Mouse (Mus musculus): ENCODE data around the gene Mettl26.

Gene Mettl26

DNA sequence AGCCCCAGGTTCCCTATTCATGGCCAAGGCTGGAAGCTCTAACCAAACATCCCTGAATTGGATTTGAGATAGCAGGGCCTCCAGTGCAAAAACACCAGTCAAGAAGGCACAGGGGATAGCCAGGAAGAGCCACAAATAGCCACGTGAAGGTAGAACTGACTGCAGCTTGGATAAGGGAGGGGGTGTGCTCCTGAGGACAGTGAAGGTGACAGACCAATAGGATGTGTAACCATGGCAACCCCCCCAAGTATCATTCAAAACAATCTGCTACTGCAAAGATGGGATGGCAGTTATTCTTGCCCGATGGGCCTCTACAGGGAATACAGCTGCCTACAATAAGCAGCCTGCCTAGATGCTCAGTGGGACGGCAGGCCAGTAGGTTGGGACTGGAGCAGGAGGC is 37.3 kb upstream of the Mettl26 start:
- no peak for DNase-seq (ENCODE audit: low spot score in 2 of 2)

DNA sequence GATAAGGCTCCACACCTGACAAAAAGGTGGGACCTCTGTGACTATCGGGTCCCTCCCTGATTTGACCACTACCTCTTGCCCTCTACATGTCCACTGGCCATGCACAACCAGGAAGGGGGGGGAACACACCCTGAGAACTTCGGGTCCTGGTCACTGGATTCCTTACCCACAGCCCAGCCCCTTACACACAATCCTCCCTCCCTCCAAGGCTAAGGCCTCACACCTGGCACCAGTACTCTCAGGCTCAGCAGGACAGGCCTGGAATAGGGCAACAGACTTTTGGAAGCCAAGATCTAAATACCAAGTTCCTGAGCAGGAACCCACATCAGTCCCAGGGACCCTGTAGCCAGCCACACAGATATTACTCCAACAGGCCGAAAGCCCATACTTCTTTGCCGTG is 36.0 kb upstream of the Mettl26 start:
- no peak for DNase-seq (ENCODE audit: low spot score in 2 of 2)

DNA sequence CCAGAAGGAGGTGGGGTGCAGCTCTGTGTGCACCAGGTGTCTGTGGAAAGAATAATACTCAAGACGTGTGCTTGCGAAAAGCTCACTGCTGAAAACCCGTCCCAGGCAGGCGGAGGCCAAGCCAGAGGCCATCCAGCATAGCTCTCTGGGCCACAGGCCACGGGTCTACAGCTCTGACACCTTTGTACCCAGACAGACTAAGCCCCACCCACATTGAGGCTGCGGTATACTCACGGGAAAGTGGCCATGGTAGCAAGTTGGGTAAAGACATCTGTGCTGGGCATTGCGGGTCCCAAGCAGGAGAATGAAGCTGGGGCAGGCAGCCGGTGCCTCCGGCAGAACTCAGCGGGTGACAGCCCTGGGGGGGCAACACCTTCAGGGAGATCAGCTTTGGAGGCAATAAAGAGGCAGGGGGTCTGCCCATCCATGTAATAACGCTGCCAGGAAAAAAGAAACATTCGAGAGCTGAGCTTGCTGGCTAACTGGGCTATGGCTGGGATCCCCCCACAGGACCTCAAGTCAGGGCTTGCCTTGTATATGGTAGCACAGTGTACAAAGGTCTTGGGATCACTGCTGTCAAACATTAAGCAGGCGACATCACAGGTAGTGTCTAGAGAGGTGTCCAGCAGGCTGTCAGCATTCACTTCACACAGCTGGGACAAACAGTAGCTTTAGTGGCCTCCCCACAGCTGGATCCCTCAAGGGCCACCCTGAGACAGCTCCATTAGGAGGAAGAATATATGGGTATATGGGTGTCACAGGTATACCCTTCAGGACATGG is 35.2 kb upstream of the Mettl26 start:
- no peak for DNase-seq (ENCODE audit: low spot score in 2 of 2)

DNA sequence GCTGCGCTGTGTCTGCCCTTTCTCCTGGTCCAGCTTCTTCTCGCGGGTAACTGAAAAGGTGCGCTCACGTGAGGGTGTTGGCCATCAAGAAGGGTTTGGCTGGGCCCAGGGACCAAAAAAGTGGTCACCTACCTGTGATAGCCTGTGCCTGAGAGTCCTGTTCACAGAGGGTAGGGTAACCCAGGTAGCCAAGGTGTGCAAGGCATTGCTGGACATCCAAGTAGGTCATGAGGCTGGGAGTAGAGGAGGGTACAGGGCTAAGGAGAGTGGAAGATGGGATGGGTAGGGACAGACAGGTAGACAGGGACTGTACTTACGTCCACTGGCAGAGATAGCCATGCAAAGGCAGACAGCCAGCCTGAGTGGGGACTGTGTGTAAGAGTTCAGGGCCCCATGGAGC is 34.4 kb upstream of the Mettl26 start:
- no peak for DNase-seq (ENCODE audit: low spot score in 2 of 2)

DNA sequence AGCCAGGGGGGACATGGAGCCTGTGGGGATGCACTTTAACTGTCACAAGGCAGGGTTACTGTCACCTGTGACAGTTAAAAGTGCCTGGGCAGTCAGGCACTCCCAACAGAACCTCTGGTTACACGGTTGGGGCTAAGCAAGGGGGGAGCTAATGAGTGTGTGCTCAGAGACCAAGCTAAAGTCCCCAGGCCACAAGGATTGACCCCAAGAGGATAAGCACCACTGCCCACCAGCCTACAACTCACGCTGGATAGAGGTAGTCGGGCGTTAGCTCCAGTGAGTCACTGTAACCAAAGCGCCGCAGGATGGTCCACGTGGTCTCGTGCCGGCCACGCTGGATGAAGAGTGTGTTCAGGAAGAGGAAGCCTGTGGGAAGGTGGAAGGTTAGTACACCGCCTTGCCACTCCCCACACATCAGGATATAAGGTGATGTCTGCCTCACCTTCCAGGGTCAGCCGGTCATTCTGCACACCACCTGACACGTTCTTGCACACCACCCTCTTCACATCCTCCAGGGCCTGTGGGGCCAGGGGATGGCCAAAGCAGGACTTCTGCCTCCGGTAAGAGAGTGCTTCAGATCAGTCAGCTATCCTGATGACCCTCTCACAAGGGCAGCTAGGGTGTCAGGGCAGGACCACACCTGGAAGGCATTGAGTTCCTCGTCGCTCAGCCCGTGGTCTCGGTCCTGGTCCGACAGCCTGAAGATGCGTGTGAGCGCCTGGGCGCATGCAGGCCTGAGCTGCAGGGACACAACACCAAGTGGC is 33.6 kb upstream of the Mettl26 start, which contains the start of gene Gm20683:
Gene Gm20683 (minus strand): TSS at position 647 of the 764 bp plus-strand sequence.
- no peak for DNase-seq (ENCODE audit: low spot score in 2 of 2)

DNA sequence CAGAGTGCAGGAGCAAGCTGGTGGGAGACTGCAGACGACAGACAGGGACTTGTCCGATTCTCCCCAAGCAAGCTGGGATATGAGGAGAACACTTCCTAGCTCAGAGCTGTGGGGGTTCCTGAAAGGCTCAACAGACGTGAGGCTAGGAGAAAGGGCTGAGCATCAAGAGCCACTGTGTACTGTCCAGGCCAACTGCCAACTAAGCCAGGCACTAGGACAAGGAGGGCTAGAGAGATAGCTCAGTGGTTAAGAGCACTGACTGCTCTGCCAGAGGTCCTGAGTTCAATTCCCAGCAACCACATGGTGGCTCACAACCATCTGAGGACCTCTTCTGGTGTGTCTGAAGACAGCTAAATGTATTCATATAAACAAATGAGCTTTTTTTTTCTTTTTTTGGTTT is 32.4 kb upstream of the Mettl26 start:
- DNase-seq (ENCODE audit: low spot score in 2 of 2), result no peak

DNA sequence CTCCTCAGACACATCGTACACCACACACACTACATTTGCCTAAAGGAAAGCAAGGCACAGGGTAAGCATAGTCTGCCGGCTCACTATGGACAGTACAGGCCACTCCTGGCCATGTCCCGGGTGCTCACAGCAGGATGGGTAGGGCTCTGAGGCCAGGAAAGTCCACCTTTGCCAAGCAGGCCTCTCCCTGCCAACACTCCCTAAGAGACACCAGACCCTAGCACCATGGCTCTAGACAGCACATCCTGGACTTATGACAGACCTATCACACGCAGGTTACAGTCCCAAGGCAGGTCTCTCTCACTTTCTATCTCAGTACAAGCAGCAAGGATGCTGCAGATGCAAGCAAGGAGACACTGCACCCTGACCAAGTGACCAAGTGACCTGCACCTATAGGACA is 31.8 kb upstream of the Mettl26 start:
- DNase-seq (ENCODE audit: low spot score in 2 of 2), result no peak

DNA sequence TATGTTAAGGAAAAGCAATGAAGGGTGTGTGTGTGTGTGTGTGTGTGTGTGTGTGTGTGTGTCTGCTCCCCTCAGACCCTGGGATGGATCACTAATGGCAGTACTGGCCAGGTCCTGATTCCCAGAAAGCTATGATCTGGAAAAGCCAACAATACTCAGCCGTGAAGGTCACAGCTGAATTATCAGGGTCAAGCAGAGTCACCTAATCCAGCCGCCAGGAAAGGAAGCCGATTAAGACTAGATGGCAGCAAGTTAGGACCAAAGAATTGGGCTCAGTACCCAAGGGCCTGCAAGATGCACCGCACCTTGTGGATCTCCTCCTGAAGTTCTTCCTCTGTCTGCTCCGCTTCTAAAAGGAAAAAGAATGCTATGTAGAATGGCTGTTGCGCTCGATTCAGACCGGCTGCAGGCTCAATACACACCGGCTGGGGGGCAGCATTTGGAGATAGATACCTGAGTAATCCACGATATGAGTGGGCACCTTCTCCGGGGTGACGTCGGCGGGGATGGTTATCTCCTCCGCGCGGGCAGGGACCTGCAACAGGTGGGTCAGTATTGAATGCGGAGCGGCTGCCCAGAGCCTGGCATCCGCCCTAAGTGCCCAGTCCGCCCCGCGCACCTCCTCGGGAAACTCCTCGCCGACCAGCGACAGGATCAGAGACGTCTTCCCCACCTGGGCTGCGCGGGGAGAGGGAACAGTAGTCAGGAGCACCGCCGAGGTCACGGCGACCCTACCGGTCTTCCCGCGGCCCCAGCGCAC is 31.1 kb upstream of the Mettl26 start:
- peak in 1 of 2 experiments; percentile 35 for DNase-seq (ENCODE audit: low spot score in 2 of 2)

DNA sequence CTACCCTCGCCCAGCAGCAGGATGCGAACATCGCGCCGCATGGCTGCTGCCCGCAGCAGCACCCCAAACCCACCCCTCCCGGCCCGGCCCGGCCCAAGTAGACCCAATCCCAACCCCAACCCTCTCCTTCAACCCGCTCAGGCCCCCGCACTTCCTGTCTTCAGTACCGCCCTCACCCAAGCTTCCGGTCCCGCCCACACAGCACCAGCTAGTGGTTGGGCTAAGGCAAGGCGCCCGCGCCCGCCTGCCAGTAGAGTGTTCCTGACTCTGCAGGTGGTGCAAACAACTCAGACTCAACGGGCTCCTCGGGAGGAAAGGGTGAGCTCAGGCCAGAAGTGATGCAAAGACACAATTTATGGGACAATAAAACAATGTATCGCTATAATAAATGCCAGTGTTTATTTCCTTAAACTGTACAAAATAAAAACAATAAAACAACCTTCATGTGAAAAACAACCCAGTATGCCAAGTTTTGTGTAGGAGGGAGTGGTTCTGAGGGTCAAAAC is 30.4 kb upstream of the Mettl26 start, which contains the start of gene Rhot2:
Gene Rhot2 (minus strand): TSS at position 456 of the 506 bp plus-strand sequence.
- DNase-seq (ENCODE audit: low spot score in 2 of 2), result peak; percentile 97

DNA sequence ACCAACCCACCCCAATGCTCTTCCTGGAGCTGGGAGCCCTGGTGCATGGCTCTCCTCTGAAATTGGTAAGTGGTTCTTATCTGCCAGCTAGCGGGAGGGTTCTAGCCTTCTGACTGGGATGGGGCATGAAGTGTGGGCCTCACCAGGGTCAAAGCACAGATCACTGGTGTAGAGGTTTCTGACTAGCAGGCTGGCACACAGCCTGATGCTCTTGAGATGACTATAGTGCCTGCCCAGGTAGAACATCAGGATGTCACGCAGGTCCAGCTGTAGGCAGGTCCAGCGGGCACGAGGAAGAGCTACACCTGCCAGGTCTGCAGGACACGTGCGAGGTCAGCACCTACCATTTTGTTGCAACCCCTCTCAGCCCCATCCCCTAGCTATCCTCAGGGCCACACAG is 14.6 kb upstream of the Mettl26 start:
- no peak for DNase-seq (ENCODE audit: low spot score in 2 of 2)

DNA sequence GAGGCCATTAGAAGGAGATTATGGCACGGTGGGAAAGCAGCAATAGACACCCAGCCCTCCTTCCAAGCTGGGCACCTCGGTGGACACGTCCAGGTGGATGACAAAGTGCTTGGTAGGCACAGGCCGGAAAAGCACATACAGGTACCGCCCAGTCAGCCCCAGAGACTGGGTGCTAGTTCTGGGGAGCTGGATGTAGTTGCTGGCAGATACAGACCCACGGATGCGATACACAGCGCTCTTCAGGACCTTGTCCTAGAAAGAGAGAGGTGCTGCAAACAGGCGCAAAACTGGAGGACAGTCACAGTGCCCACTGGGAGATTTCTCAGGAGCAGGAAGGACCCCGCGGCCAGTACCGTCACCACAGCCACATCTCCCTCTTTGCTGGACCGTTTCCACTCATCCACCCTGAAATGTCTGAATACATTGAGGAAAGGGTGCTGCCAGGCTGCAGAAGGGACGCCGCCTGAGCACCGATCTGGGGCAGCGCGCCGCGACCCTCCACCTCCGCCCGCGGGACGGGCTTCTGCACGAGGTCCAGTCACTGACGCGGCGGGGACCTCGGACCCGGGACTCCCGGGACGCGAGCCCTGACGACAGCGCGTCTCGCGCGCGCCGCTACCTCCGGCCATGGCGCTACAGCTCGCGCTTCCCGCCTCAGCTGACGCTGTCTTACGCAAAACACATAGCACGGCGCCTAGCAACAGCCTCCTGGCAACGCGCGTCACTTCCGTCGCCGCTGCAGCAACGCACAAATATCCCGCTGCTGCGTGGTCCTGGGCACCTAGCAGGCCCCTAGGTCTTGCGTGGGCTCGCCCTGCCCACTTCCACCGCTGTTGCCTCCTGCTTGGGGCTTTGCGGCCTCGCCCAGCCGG is 13.8 kb upstream of the Mettl26 start, which contains the start of gene Wdr90:
Gene Wdr90 (minus strand): TSS at position 670 of the 872 bp plus-strand sequence.
- DNase-seq (ENCODE audit: low spot score in 2 of 2), result peak; percentile 91

DNA sequence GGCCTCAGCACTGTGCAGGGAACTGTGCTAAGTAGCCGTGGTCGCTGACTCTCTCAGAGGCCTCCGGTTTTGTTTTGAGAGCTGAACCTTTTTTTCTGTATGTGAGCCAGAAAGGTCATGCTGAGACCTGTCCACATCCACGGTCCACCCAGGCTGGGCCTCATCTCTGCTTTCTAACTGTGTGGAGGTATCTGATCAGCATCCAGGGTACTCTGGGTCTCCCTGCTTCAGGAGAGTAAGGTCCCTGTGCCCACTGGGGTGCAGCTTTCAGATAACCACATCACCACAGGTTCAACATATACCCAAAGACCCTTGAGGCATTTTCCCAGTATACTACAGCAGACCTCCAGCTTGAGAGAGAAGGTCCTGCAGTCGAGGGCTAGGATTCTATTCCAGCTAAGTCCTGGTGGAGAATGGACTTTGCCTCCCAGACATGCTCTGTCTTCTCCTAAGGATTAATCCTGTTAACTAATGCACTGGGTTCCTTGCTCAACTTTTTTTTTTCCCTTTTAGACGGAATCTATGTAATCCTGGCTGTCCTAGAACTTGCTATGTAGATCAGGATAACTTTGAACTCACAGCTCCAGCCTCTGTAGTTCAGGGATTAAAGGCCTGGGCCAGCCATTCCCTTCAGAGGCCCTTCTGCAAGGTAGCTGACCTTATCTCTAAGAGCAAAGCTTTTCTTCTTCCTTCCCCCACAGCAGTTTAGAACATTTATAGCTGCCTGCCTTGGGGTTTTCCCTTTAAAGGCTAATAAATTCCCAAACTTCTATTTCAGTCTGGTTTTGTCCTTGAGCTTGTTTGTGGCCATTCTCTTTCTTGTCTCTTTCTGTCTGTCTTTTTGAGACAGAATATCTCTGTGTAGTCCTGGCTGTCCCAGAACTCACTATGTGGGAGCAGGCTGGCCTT is 12.9 kb upstream of the Mettl26 start:
- DNase-seq (ENCODE audit: low spot score in 2 of 2), result no peak

DNA sequence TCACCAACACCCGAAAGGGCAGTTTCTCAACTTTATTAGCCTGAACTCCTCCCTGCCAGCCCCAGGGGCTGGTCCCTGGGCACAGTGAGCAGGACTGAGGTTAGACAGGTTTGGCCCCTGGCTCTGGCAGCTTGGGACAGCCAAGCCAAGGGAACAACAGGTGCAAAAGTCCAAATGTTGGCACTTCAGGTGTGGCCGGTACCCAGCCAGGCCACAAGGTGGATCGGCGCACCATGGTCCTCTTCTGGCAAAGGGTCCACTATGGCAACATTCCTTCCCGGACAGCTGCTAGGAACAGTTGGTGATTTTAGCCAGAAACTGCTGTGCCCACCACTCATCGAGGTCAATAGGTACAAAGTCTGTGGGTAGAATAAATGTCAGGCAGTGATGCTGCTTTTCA is 11.2 kb upstream of the Mettl26 start:
- DNase-seq (ENCODE audit: low spot score in 2 of 2), result no peak

DNA sequence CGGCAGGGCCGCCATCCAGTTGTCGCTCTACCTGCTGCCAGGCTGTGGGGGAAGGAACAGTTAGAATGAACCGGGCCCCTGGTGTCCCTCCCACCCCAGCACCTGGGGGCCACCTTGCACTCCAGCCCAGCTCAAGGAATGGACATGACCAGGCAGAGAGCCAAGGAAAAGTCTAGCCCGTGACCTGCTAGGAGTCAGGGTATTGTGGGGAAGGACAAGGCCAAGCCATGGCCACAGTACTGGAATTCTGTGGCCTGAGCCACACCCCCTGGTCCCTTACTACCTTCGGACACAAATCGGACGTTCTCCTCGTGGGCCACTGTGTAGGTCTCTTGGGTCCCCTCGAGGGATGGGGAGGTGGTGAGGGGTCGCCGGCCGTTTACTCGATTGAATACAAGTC is 10.6 kb upstream of the Mettl26 start:
- no peak for DNase-seq (ENCODE audit: low spot score in 2 of 2)

DNA sequence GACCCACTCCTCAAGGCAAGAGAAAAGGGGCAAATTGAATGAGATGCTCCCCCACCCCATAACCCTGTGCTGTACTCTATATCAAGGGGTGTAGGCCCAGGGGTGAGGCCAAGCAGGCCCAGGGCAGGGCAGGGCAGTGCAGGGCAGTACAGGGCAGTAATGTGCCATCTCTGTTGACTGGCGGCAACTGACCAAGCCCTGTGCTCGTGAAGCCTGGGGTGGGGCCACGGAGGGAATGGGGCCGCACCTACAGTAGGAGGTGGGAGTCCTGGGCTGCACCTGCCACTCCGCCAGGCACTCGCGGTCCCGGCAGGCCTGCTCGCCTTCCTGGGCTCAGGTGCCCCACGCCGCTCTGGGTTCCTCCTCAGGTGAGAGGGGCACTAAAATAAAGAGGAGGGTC is 9.6 kb upstream of the Mettl26 start:
- DNase-seq (ENCODE audit: low spot score in 2 of 2), result no peak

DNA sequence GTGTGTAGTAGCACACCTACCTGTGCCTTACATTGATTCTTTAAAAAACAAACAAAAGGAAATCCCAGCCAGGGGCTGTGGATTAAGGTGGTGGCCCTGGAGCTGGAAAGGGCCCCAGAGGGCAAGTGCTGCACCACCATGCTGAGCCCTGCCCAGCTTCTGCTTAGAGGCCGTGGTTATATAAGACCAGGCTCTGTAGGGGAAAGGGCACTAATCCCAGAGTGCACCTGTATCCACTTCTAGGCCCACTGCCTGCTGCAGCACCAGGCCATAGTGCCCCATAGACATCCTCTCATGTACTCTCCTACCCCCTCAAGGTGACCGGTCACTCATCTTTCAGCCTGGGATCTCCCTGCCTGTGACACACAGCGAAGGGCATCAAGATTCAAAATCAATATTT is 8.7 kb upstream of the Mettl26 start:
- DNase-seq (ENCODE audit: low spot score in 2 of 2), result no peak

DNA sequence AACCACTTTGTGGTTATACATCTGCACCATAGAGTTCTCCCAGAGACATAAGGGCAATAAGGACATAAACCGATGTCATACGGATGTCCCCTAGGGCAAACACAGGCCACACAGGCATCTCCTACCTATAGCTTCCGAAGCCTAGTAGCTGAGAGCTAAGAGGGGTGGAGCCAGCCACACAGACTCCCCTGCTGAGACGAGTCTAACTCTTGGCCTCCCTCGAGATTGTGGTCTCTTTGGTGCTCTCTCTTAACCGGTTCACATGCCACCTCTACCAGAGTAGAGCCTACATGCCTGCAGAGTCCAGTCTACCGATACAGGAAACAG is 7.4 kb upstream of the Mettl26 start:
- DNase-seq (ENCODE audit: low spot score in 2 of 2), result no peak

DNA sequence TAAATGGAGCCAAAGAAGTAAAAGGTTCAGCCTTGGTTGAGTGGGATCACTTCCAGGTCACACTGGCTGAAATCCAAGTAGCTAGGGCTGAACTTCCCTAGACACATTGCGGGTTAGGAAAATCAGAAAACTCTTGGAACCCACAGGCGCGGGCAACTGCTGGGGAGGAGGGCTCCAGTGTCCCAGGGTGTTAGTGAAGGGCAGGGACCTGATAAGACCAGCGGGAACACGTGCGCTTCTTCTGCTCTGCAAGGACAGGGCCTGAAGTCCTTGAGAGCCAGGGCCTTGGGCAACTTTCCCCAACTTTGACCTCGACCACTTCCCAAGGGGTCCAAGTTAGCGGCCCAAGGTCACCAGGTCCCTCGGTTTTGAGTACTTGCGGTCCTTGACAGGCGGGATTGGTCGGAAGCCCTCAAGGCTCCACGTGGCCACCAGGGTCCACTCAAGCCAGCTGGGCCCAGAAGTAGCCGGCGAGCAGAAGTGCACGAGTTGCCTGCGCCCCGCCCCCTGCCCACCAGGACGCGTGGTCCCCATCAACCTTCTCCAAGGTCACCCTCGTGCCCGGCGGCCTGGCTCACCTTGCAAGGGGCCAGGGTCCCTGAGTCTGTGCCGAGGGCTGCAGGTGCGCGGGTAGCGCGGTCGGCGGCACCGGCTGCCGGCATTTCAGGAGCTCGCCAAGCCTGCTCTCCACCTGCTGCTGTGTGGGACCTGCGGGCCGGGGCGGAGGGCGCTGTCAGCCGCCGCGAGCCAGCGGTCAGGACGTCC is 6.9 kb upstream of the Mettl26 start:
- peak; percentile 20 to 24 for DNase-seq (ENCODE audit: low spot score in 2 of 2)

DNA sequence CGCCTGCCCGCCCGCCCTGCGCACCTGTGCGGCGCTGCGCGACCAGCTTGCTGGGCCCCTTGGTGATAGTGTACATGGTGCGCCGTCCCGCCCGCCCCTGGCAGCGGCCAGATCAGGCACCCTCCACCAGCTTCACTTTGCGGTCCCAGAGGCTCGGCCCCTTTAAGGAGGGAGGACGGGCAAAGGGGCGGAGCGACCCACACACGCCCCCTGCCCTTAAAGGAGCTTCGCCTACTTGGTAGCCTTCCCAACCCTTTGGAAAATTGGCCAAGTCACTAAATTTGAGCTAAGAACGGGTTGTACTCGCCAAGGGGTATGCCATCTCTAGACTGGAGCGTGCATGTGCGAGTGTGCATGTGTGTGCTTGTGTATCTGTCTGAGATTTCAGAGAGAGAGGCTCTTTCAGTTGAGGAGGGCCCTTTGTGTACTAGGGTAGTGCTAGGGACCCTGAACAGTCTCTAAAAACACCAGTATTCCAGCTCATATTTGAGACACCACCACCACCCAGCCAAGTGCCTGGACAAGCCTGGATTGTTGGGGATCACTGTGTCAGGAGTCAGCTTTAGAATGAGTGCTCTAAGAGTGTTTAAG is 6.2 kb upstream of the Mettl26 start, which contains the start of gene Mcrip2:
Gene Mcrip2 (minus strand): TSS at position 164 of the 591 bp plus-strand sequence.
- DNase-seq (ENCODE audit: low spot score in 2 of 2), result peak; percentile 71 to 74
